Mouse (Mus musculus): ENCODE data around the gene Vhl.

DNA sequence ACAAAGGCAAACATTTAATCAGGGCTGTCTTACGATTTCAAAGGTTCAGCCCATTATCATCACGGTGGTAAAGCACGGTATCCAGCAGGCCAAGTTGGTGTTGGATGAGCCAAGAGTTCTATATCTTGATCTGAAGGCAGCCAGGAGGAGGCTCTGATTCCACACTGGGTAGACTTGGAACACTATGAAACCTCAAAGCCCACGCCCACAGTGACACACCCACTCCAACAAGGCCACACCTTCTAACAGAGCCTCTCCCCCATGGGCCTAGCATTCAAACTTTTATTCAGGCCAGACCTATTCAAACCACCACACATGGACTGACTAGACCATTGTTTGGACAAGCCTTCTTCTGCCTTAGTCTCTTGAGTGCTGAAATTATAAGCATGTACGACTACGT, 20.9 kb upstream of the Vhl start:
- TF ChIP-seq CTCF (conservative IDR thresholded peaks at IDR 0.05; ENCODE audit: low read length): no peak
- TF ChIP-seq POU5F1 (IDR thresholded peaks at IDR 0.05; ENCODE audit: borderline replicate concordance, low read length): no peak
